Comparison of ENCODE assay signal across 8 mouse cellular contexts in the genomic region with DNA sequence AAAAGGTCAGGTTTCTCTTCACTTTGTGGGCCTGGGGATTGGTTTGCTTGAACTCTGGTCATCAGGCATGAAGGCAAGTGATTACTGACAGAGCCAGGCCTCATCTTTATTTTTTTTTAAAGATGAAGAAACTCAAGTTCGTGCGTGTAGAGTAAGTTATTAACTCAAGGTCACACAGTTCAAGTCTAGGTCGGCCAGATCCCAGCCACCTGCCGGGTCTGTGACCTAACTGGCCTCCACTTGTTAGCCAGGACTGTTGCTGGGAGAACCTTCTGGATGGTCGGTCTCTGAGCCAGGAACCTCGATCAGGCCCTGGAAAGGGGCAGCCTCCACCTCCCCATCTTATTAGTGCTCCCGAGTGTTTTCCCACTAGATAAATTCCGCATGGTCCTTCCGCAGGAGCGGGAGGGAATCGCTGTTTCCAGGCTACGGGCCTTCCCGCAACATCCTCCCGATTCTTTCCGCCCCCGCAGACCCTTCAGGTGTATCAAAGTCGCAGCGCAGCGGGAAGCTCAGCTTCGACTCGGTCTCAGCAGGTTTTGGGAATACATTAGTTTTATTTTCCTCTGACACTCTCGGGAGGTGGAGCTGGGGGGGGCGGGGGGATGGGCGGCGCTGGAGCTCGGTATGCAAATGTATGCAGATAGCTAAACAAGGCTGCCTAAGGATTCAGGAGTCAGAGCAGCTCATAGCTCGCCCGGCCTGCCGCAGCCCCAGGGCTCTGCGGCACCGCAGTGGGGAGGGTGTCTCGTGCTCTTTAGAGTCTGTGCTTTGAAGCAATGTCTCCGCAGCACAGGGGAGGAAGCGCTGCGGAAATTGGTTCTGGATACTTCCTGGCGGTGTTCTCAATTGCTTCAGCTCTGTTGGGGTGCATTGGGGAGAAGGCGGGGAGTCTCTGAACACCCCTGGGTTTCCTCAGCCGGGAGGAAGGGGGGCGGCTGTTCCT. TPM values are rescaled to one million over a fixed set of nuclear protein-coding genes. Genes with fewer than 3 reads are reported as not detected.
A peak's percentile ranks its signal among the peaks of the same experiment; 100 is the strongest.
DNase-seq lines count a peak whose midpoint lies in the region; ATAC-seq and TF ChIP-seq lines count a peak whose summit lies in the region.

No protein-coding gene starts in this region.

- peak overlapping the region; percentile 17 for H3K4me3 ChIP-seq in forebrain, embryonic 14.5 days (ENCODE audit: low read depth, low read length)
- peak overlapping the region; percentile 27; the same call in 1 of the 2 replicates for H3K4me3 ChIP-seq in intestine, embryonic 14.5 days (ENCODE audit: low read depth, low read length)
- peak overlapping the region; percentile 11 for H3K4me3 ChIP-seq in midbrain, embryonic 11.5 days (ENCODE audit: low read depth, low read length)

- WGBS in forebrain, embryonic 14.5 days: 4% methylated on average over 39 of the region's 39 CpGs
- 3% methylated on average over 39 of the region's 39 CpGs for WGBS in intestine, embryonic 14.5 days
- WGBS in midbrain, embryonic 11.5 days: 4% methylated on average over 39 of the region's 39 CpGs

- peak overlapping the region; percentile 44 for H3K9ac ChIP-seq in forebrain, embryonic 14.5 days (ENCODE audit: low read length)
- H3K9ac ChIP-seq in intestine, embryonic 14.5 days (ENCODE audit: low read length): no peak overlapping the region
- H3K9ac ChIP-seq in midbrain, embryonic 11.5 days (ENCODE audit: low read length): peak overlapping the region; percentile 6; the same call in 1 of the 2 replicates

- H3K9me3 ChIP-seq in forebrain, embryonic 14.5 days (replicated peaks; ENCODE audit: control insufficient read depth, low read length): no peaks in the 10 kb centered on the region
- H3K9me3 ChIP-seq in intestine, embryonic 14.5 days (ENCODE audit: control insufficient read depth, low read length): no peaks in the 10 kb centered on the region
- no peaks in the 10 kb centered on the region for H3K9me3 ChIP-seq in midbrain, embryonic 11.5 days (ENCODE audit: control insufficient read depth, low read length)

- peaks cover 4% of the 10 kb centered on the region; the same call in 1 of the 2 replicates for H3K27me3 ChIP-seq in forebrain, embryonic 14.5 days (replicated peaks; ENCODE audit: control insufficient read depth, insufficient read depth, low read length)
- H3K27me3 ChIP-seq in intestine, embryonic 14.5 days (replicated peaks; ENCODE audit: control insufficient read depth, insufficient read depth, low read length): peaks cover 32% of the 10 kb centered on the region
- peaks cover 24% of the 10 kb centered on the region for H3K27me3 ChIP-seq in midbrain, embryonic 11.5 days (ENCODE audit: control insufficient read depth, insufficient read depth, low read length)

- TF ChIP-seq POLR2A in brain, embryonic 14.5 days (IDR thresholded peaks at IDR 0.05; ENCODE audit: borderline replicate concordance, extremely low read depth, insufficient read depth, insufficient read length, poor library complexity, severe bottlenecking): peak; percentile 24; the same call in 1 of the 2 replicates

- no peak for TF ChIP-seq CTCF in brain, embryonic 14.5 days (IDR thresholded peaks at IDR 0.05; ENCODE audit: borderline replicate concordance, extremely low read depth, insufficient read depth, insufficient read length)

- peak; percentile 59 for DNase-seq in adrenal gland, postnatal 10 days
- no peak for DNase-seq in adrenal gland, adult 8-10 months
- peak; percentile 88 for DNase-seq in brain, embryonic 14.5 days (ENCODE audit: low read depth)
- DNase-seq in forebrain, embryonic 14.5 days (ENCODE audit: low spot score): peak; percentile 83
- DNase-seq in intestine, embryonic 14.5 days (ENCODE audit: low spot score): peak; percentile 62
- peak; percentile 68 to 69 for DNase-seq in left cerebral cortex, postnatal 36 days (ENCODE audit: low spot score in 2 of 2)
- peak; percentile 93 for DNase-seq in midbrain, embryonic 11.5 days (ENCODE audit: low spot score, missing footprints)
- peak; percentile 77 for DNase-seq in thymus, postnatal 0 days (ENCODE audit: low spot score)

- H3K4me2 ChIP-seq in forebrain, embryonic 14.5 days (ENCODE audit: low read length): peak overlapping the region; percentile 55
- peak overlapping the region; percentile 44 for H3K4me2 ChIP-seq in intestine, embryonic 14.5 days (ENCODE audit: low read length)
- peak overlapping the region; percentile 53 for H3K4me2 ChIP-seq in midbrain, embryonic 11.5 days

- ATAC-seq in forebrain, embryonic 14.5 days: peak; percentile 94
- no peak for ATAC-seq in intestine, embryonic 14.5 days (replicated peaks; ENCODE audit: low FRiP score, low TSS enrichment, low read depth)
- ATAC-seq in midbrain, embryonic 11.5 days (ENCODE audit: low FRiP score): peak; percentile 81

- intact Hi-C loops in left cerebral cortex, postnatal 36 days (cut with DNase I): no loop called here

- H3K4me1 ChIP-seq in forebrain, embryonic 14.5 days (ENCODE audit: control insufficient read depth, insufficient read depth, low read length): peaks cover 12% of the 10 kb centered on the region; the same call in 1 of the 2 replicates
- H3K4me1 ChIP-seq in intestine, embryonic 14.5 days (replicated peaks; ENCODE audit: control insufficient read depth, insufficient read depth, low read length): peaks cover 21% of the 10 kb centered on the region; the same call in 1 of the 2 replicates
- peaks cover 18% of the 10 kb centered on the region for H3K4me1 ChIP-seq in midbrain, embryonic 11.5 days (ENCODE audit: control insufficient read depth, insufficient read depth, low read length)

- 0 out of 2 replicates have a peak overlapping the region, but pooled peaks have one; percentile 10 for H3K27ac ChIP-seq in forebrain, embryonic 14.5 days (ENCODE audit: low read depth, low read length)
- no peak overlapping the region for H3K27ac ChIP-seq in intestine, embryonic 14.5 days (ENCODE audit: low read depth)
- H3K27ac ChIP-seq in midbrain, embryonic 11.5 days (ENCODE audit: low read depth, low read length): no peak overlapping the region

- no peaks in the 10 kb centered on the region for H3K36me3 ChIP-seq in forebrain, embryonic 14.5 days (ENCODE audit: control insufficient read depth, insufficient read depth, low read length)
- H3K36me3 ChIP-seq in intestine, embryonic 14.5 days (ENCODE audit: control insufficient read depth, insufficient read depth, low read length): no peaks in the 10 kb centered on the region
- H3K36me3 ChIP-seq in midbrain, embryonic 11.5 days (ENCODE audit: control insufficient read depth, insufficient read depth, low read length): no peaks in the 10 kb centered on the region

RNA-seq across cellular contexts. Expression of a gene that starts 2.2 kb away (rescaled TPM):
- 10 to 100 TPM in 1 of 2 experiments, 1 to 10 TPM in 1; 2.6 to 24.5 TPM for total RNA-seq in adrenal gland, postnatal 10 days (2021)
- 1 to 10 TPM in 1 of 4 experiments, under 1 TPM in 3; 0.49 to 1.4 (median 0.84) TPM for total RNA-seq in adrenal gland, adult 8-10 months (2022)
- 19.5 and 32.8 TPM in 2 replicates for polyA plus RNA-seq in brain, embryonic 14.5 days (2012; rRNA removed)
- 12.8 and 15.5 TPM in 2 replicates for polyA plus RNA-seq in forebrain, embryonic 14.5 days (2014; fragmentation: Nextera tagmentation; extraction: Ambion mirVana)
- 2.4 and 3.3 TPM in 2 replicates for polyA plus RNA-seq in intestine, embryonic 14.5 days (2014; fragmentation: Nextera tagmentation; extraction: Ambion mirVana)
- 1 to 10 TPM; 1.7 to 2.1 TPM for total RNA-seq in left cerebral cortex, postnatal 36 days (2021)
- polyA plus RNA-seq in midbrain, embryonic 11.5 days (2014; fragmentation: Nextera tagmentation; extraction: Ambion mirVana): 1.9 and 2.0 TPM in 2 replicates
- polyA plus RNA-seq in thymus, postnatal 0 days (2015; fragmentation: Nextera tagmentation; extraction: Ambion mirVana): 47.8 and 53.2 TPM in 2 replicates

RNA-seq across cellular contexts. Expression of a gene that starts 22.2 kb away (rescaled TPM):
- 1 to 10 TPM; 4.5 to 7.7 TPM for total RNA-seq in adrenal gland, postnatal 10 days (2021)
- 10 to 100 TPM in 3 of 4 experiments, 1 to 10 TPM in 1; 6.7 to 18.3 (median 14.0) TPM for total RNA-seq in adrenal gland, adult 8-10 months (2022)
- 80.5 and 110 TPM in 2 replicates for polyA plus RNA-seq in brain, embryonic 14.5 days (2012; rRNA removed)
- polyA plus RNA-seq in forebrain, embryonic 14.5 days (2014; fragmentation: Nextera tagmentation; extraction: Ambion mirVana): 15.1 and 17.7 TPM in 2 replicates
- 1.3 and 1.5 TPM in 2 replicates for polyA plus RNA-seq in intestine, embryonic 14.5 days (2014; fragmentation: Nextera tagmentation; extraction: Ambion mirVana)
- total RNA-seq in left cerebral cortex, postnatal 36 days (2021): 100 to 1,000 TPM; 521 to 559 TPM
- polyA plus RNA-seq in midbrain, embryonic 11.5 days (2014; fragmentation: Nextera tagmentation; extraction: Ambion mirVana): 2.8 and 3.0 TPM in 2 replicates
- 0.26 and 0.30 TPM in 2 replicates for polyA plus RNA-seq in thymus, postnatal 0 days (2015; fragmentation: Nextera tagmentation; extraction: Ambion mirVana)

RNA-seq across cellular contexts. Expression of a gene that starts 26.9 kb away (rescaled TPM):
- total RNA-seq in adrenal gland, postnatal 10 days (2021): 10 to 100 TPM; 13.4 to 16.2 TPM
- 10 to 100 TPM; 17.3 to 26.7 (median 20.3) TPM for total RNA-seq in adrenal gland, adult 8-10 months (2022)
- 43.2 and 47.0 TPM in 2 replicates for polyA plus RNA-seq in brain, embryonic 14.5 days (2012; rRNA removed)
- 8.9 and 13.4 TPM in 2 replicates for polyA plus RNA-seq in forebrain, embryonic 14.5 days (2014; fragmentation: Nextera tagmentation; extraction: Ambion mirVana)
- polyA plus RNA-seq in intestine, embryonic 14.5 days (2014; fragmentation: Nextera tagmentation; extraction: Ambion mirVana): 12.7 and 14.3 TPM in 2 replicates
- total RNA-seq in left cerebral cortex, postnatal 36 days (2021): 10 to 100 TPM; 22.6 to 28.5 TPM
- polyA plus RNA-seq in midbrain, embryonic 11.5 days (2014; fragmentation: Nextera tagmentation; extraction: Ambion mirVana): 8.2 and 8.8 TPM in 2 replicates
- polyA plus RNA-seq in thymus, postnatal 0 days (2015; fragmentation: Nextera tagmentation; extraction: Ambion mirVana): 8.6 and 9.5 TPM in 2 replicates

RNA-seq across cellular contexts. Expression of a gene that starts 59.3 kb away (rescaled TPM):
- total RNA-seq in adrenal gland, postnatal 10 days (2021): 10 to 100 TPM; 47.1 to 55.0 TPM
- 10 to 100 TPM; 49.4 to 74.0 (median 65.6) TPM for total RNA-seq in adrenal gland, adult 8-10 months (2022)
- 55.5 and 60.1 TPM in 2 replicates for polyA plus RNA-seq in brain, embryonic 14.5 days (2012; rRNA removed)
- 83.9 and 85.1 TPM in 2 replicates for polyA plus RNA-seq in forebrain, embryonic 14.5 days (2014; fragmentation: Nextera tagmentation; extraction: Ambion mirVana)
- 76.0 and 85.5 TPM in 2 replicates for polyA plus RNA-seq in intestine, embryonic 14.5 days (2014; fragmentation: Nextera tagmentation; extraction: Ambion mirVana)
- total RNA-seq in left cerebral cortex, postnatal 36 days (2021): 10 to 100 TPM; 42.8 to 46.7 TPM
- polyA plus RNA-seq in midbrain, embryonic 11.5 days (2014; fragmentation: Nextera tagmentation; extraction: Ambion mirVana): 62.0 and 65.7 TPM in 2 replicates
- polyA plus RNA-seq in thymus, postnatal 0 days (2015; fragmentation: Nextera tagmentation; extraction: Ambion mirVana): 92.5 and 107 TPM in 2 replicates
